Mouse (Mus musculus): ENCODE results near the gene Tmem243.

The Tmem243 gene

GRCm38 (mm10) chr5:9100207-9100848 is at the start of gene Tmem243:
Tmem243 (plus strand) TSS chr5:9100668.
- peak; percentile 94 for DNase-seq

- peak; percentile 69 for DNase-seq
These were observed 44.3 kb upstream of the Tmem243 start for GRCm38 (mm10) chr5:9056020-9056660.

GRCm38 (mm10) chr5:9057277-9057879 is 43.1 kb upstream of the Tmem243 start:
- no peak for DNase-seq

GRCm38 (mm10) chr5:9059303-9060023 is 41.0 kb upstream of the Tmem243 start:
- DNase-seq: no peak

GRCm38 (mm10) chr5:9060228-9060627 is 40.2 kb upstream of the Tmem243 start:
- no peak for DNase-seq

GRCm38 (mm10) chr5:9064217-9064616 is 36.3 kb upstream of the Tmem243 start:
- DNase-seq: no peak

GRCm38 (mm10) chr5:9068886-9069285 is 31.6 kb upstream of the Tmem243 start:
- no peak for DNase-seq

- peak; percentile 5 for DNase-seq
These were observed 30.8 kb upstream of the Tmem243 start for GRCm38 (mm10) chr5:9069599-9070209.

- no peak for DNase-seq
These were observed 29.1 kb upstream of the Tmem243 start for GRCm38 (mm10) chr5:9071360-9071759.

- peak; percentile 31 for DNase-seq
These were observed 27.2 kb upstream of the Tmem243 start for GRCm38 (mm10) chr5:9073177-9073854.

- no peak for DNase-seq
These were observed 20.5 kb upstream of the Tmem243 start for GRCm38 (mm10) chr5:9079773-9080501.

GRCm38 (mm10) chr5:9086924-9087719 is 13.3 kb upstream of the Tmem243 start:
- no peak for DNase-seq

- no peak for DNase-seq
These were observed 9.9 kb upstream of the Tmem243 start for GRCm38 (mm10) chr5:9090493-9091106.

GRCm38 (mm10) chr5:9092716-9093115 is 7.8 kb upstream of the Tmem243 start:
- DNase-seq: no peak

GRCm38 (mm10) chr5:9093490-9093889 is 7.0 kb upstream of the Tmem243 start:
- no peak for DNase-seq

- peak; percentile 75 for DNase-seq
These were observed 657 bp downstream of the Tmem243 start for GRCm38 (mm10) chr5:9100849-9101801.

- no peak for DNase-seq
These were observed 2.2 kb downstream of the Tmem243 start for GRCm38 (mm10) chr5:9102696-9103095.

GRCm38 (mm10) chr5:9103958-9104357 is 3.5 kb downstream of the Tmem243 start:
- DNase-seq: no peak

- DNase-seq: no peak
These were observed 6.3 kb downstream of the Tmem243 start for GRCm38 (mm10) chr5:9106806-9107205.
